Mouse (Mus musculus) heart, embryonic 11.5 days (tissue): ENCODE data around the gene Cdkn2d. TPM values are rescaled to one million over a fixed set of nuclear protein-coding genes. Genes with fewer than 3 reads are reported as not detected.
"Not testable (repeated sequence)": the region's sequence is repeated elsewhere in the genome, so short reads cannot be mapped to it uniquely, and the experiment has no call there.

ENCODE experiments used
- ATAC-seq: fragments of 200-750 bp; cut with Nextera tagmentation; replicated peaks from 2 replicates; pipeline ENCODE4 v1.8.0; 2017; ENCODE audit warnings: moderate library complexity; ENCODE audit not compliant: insufficient number of reproducible peaks, low FRiP score, low TSS enrichment
- H3K27ac ChIP-seq: fragments of 300-500 bp; sonication (generic); 2 replicates; pipeline ENCODE4 v1.5.1; 2014; ENCODE audit warnings: mild to moderate bottlenecking, low read depth, low read length
- H3K27me3 ChIP-seq: fragments of 300-500 bp; sonication (generic); 2 replicates; pipeline ENCODE4 v1.6.1; 2014; ENCODE audit warnings: mild to moderate bottlenecking, low read length, mixed read lengths; ENCODE audit not compliant: control insufficient read depth, insufficient read depth
- H3K36me3 ChIP-seq: fragments of 300-500 bp; sonication (generic); 2 replicates; pipeline ENCODE4 v1.6.1; 2014; ENCODE audit warnings: mild to moderate bottlenecking, low read length, moderate library complexity, mixed read lengths; ENCODE audit not compliant: control insufficient read depth, insufficient read depth
- H3K4me1 ChIP-seq: fragments of 300-500 bp; sonication (generic); 2 replicates; pipeline ENCODE4 v1.6.1; 2014; ENCODE audit warnings: low read length; ENCODE audit not compliant: control insufficient read depth, insufficient read depth
- H3K4me2 ChIP-seq: fragments of 300-500 bp; sonication (generic); 2 replicates; pipeline ENCODE4 v1.6.1; 2014; ENCODE audit warnings: mild to moderate bottlenecking, moderate library complexity
- H3K4me3 ChIP-seq: fragments of 300-500 bp; sonication (generic); 2 replicates; pipeline ENCODE4 v1.5.1; 2014; ENCODE audit warnings: low read depth, low read length
- H3K9ac ChIP-seq: fragments of 300-500 bp; sonication (generic); 2 replicates; pipeline ENCODE4 v1.6.1; 2014; ENCODE audit warnings: mild to moderate bottlenecking, low read depth, low read length, moderate library complexity
- H3K9me3 ChIP-seq: fragments of 300-500 bp; sonication (generic); replicated peaks from 2 replicates; pipeline ENCODE4 v1.6.1; 2016; ENCODE audit warnings: low read length; ENCODE audit not compliant: control insufficient read depth
- WGBS: fragments of 180-500 bp; shearing (Covaris S2); extraction: QIAGEN DNeasy Blood & Tissue Kit; methylation state at CpG from one replicate; pipeline ENCODE4 v1.1.7; 2014; ENCODE audit not compliant: insufficient replicate concordance; 5-methylcytosine and 5-hydroxymethylcytosine counted together
- polyA plus RNA-seq: library from polyadenylated mRNA; unstranded; fragments of >200 nt; fragmentation: Nextera tagmentation; extraction: Ambion mirVana; gene quantifications from 2 replicates; pipeline ENCODE4 v1.2.1, GENCODE M21; 2014

Cdkn2d gene
- polyA plus RNA-seq, 1 experiment from 2014 or later, result 88.4 TPM

DNA sequence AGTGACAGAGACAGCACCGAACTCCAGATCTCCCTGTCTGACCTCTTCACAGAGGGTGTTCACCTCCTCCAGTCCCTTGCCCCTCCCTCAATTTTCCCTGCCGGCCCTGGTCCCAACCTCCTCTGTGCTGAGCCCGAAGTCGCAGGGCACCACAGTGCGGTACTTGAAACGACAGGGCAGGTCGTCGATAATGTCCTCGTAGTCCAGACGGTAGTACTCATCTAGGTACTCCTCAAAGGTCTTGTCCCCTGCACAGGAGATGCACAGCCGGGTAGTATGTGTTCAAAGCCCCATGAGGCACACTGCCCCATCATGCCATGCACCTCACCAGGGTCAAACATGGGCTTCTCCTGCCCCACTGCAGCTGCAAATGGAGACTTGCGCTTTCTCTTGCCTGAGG lies 15.5 kb downstream of the Cdkn2d start:
- Histone ChIP-seq H3K9me3 (no peaks in the 10 kb centered on the region), H3K9ac (no peak overlapping the region), H3K4me1 (peaks cover 15% of the 10 kb centered on the region), H3K4me2 (no peak overlapping the region), H3K27ac (no peak overlapping the region), H3K27me3 (no peaks in the 10 kb centered on the region), H3K4me3 (no peak overlapping the region), H3K36me3 (peaks cover 54% of the 10 kb centered on the region)
- no peak for ATAC-seq
- WGBS, result 87% methylated on average over 12 of the region's 12 CpGs

DNA sequence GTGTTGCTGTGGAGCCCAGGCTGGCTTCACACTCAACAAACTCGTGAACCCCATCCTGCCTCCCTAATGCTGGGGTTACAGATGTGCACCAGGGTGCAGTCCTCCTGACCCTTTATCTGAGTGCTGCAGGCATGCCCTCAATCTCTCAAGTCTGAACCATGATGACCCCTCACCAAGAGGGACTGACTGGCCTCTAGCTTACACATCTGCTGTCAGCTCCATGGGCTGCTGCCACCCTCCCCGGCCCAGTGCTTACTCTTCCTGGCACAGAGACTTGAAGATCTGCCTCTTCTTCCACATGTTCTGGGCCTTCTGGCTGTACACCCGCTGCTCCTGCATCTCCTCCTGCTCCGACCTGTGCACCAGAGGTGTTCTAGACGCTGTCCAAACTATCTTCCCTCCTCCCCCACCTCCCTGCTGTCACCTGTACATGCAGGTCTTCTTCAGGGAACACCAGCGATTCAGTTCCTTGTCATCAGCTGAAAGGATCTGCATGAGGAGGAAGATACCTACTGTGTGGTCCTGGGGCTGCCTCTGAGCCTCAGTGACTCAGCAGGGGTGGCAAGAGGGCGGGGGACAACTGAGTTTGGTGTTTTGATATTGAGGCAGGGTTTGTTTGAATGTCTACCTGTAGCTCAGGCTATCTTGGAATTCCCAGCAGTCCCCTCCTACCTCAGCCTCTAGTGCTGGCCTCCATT lies 16.0 kb downstream of the Cdkn2d start:
- Histone ChIP-seq H3K4me3 (no peak overlapping the region), H3K9ac (no peak overlapping the region), H3K27ac (no peak overlapping the region), H3K9me3 (no peaks in the 10 kb centered on the region), H3K27me3 (no peaks in the 10 kb centered on the region), H3K4me1 (peaks cover 15% of the 10 kb centered on the region), H3K36me3 (peaks cover 59% of the 10 kb centered on the region), H3K4me2 (no peak overlapping the region)
- ATAC-seq, result 0 out of 2 replicates have a peak, but pooled peaks have one; percentile 19
- 82% methylated on average over 7 of the region's 7 CpGs for WGBS

DNA sequence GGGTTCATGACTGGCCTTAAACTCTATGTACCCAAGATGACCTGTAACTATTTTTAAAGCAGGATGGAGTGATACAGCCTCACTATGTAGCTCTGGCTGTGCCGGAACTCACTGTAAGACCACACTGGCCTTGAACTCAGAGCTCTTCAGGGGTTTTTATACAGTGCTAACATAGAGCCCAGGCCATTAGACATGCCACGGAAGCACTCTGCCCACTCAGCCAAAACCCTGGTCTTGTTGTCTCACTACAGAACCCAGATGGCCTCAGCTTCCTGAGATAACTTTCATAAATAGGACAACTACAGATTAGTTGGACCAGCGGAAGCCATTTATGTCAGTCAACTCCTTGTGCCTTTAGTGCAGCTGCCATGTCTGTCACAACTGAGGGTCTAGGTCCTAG lies 16.9 kb downstream of the Cdkn2d start:
- WGBS, result 68% methylated on average over 3 of the region's 3 CpGs
- Histone ChIP-seq H3K9me3 (no peaks in the 10 kb centered on the region), H3K9ac (no peak overlapping the region), H3K4me1 (peaks cover 15% of the 10 kb centered on the region), H3K27me3 (no peaks in the 10 kb centered on the region), H3K27ac (peak overlapping the region; percentile 55; the same call in 1 of the 2 replicates), H3K36me3 (peaks cover 62% of the 10 kb centered on the region), H3K4me2 (no peak overlapping the region), H3K4me3 (no peak overlapping the region)
- no peak for ATAC-seq

- Histone ChIP-seq H3K27me3 (no peaks in the 10 kb centered on the region), H3K9ac (no peak overlapping the region), H3K4me2 (no peak overlapping the region), H3K27ac (peak overlapping the region; percentile 55), H3K36me3 (peaks cover 56% of the 10 kb centered on the region), H3K4me1 (peaks cover 15% of the 10 kb centered on the region), H3K4me3 (no peak overlapping the region), H3K9me3 (no peaks in the 10 kb centered on the region)
- no peak for ATAC-seq
- 56% methylated on average over 7 of the region's 7 CpGs for WGBS
These were observed 17.5 kb downstream of the Cdkn2d start for GRCm38 (mm10) chr9:21273520-21274228.

- no peak overlapping the region for H3K9ac ChIP-seq
- peaks cover 15% of the 10 kb centered on the region for H3K4me1 ChIP-seq
- no peak for ATAC-seq
- no peak overlapping the region; the same call in 1 of the 2 replicates for H3K27ac ChIP-seq
- no peaks in the 10 kb centered on the region for H3K9me3 ChIP-seq
- H3K36me3 ChIP-seq, result peaks cover 59% of the 10 kb centered on the region
- 87% methylated on average over 8 of the region's 8 CpGs for WGBS
- no peak overlapping the region for H3K4me2 ChIP-seq
- no peak overlapping the region for H3K4me3 ChIP-seq
- no peaks in the 10 kb centered on the region for H3K27me3 ChIP-seq
These were observed 18.1 kb downstream of the Cdkn2d start for GRCm38 (mm10) chr9:21273094-21273493.

DNA sequence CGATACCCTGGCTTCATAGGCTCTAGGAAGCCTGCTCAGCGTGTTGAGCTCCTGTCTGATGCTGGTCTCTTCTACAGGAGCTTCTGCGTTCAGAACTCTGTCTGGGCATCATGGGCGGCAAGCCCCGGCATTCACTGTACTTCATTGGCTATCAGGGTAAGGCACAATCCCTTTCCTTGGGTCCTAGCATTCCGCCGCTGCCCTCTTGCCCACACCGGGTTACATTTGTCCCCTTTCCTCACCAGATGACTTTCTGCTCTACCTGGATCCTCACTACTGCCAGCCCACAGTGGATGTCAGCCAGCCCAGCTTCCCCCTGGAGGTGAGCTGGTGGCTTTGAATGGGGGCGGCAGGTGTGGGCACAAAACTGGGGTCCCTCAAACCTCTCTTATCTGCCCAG lies 18.8 kb downstream of the Cdkn2d start:
- Histone ChIP-seq H3K27ac (no peak overlapping the region), H3K4me1 (peaks cover 16% of the 10 kb centered on the region), H3K9me3 (no peaks in the 10 kb centered on the region), H3K36me3 (peaks cover 55% of the 10 kb centered on the region), H3K4me3 (no peak overlapping the region), H3K27me3 (no peaks in the 10 kb centered on the region), H3K9ac (no peak overlapping the region), H3K4me2 (no peak overlapping the region)
- 93% methylated on average over 9 of the region's 9 CpGs for WGBS
- ATAC-seq, result no peak

DNA sequence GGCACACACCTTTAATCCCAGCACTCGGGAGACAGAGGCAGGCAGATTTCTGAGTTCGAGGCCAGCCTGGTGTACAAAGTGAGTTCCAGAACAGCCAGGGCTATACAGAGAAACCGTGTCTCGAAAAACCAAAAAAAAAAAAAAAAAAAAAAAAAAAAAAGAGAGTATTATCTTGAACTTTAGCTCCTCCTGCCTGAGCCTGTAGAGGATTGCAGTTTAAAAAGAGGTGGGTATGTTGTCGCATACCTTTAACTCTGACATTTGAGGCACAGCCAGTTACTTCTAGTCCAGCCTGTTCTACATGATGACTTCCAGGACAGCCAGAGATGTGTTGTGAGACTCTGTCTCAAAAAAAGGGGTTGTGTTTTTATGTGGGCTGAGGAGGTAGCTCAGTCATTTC lies 21.6 kb downstream of the Cdkn2d start:
- H3K4me3 ChIP-seq, H3K4me2 ChIP-seq, H3K9ac ChIP-seq, H3K27ac ChIP-seq, ATAC-seq, H3K9me3 ChIP-seq, H3K27me3 ChIP-seq: not testable (repeated sequence)
- WGBS, result 85% methylated on average over 5 of the region's 5 CpGs
- Histone ChIP-seq H3K4me1 (peaks cover 33% of the 10 kb centered on the region), H3K36me3 (peaks cover 45% of the 10 kb centered on the region)

GRCm38 (mm10) chr9:21268305-21268704 lies 22.9 kb downstream of the Cdkn2d start:
- Histone ChIP-seq H3K9me3 (no peaks in the 10 kb centered on the region), H3K27me3 (no peaks in the 10 kb centered on the region), H3K4me3 (no peak overlapping the region), H3K27ac (no peak overlapping the region), H3K36me3 (peaks cover 41% of the 10 kb centered on the region), H3K9ac (no peak overlapping the region), H3K4me2 (no peak overlapping the region), H3K4me1 (peaks cover 20% of the 10 kb centered on the region)
- no peak for ATAC-seq
- WGBS, result 91% methylated on average over 16 of the region's 16 CpGs
